Mouse (Mus musculus) forebrain, embryonic 11.5 days (tissue): ENCODE data around the gene Hectd1. TPM values are rescaled to one million over a fixed set of nuclear protein-coding genes. Genes with fewer than 3 reads are reported as not detected.

Experiments
- ATAC-seq: fragments of 200-750 bp; cut with Nextera tagmentation; replicated peaks from 2 replicates; pipeline ENCODE4 v1.8.0; 2017; ENCODE audit warnings: moderate TSS enrichment; ENCODE audit not compliant: low FRiP score
- DNase-seq: peaks from one replicate; pipeline ENCODE4 v3.0.0-alpha.2; 2017; ENCODE audit warnings: low spot score
- H3K27ac ChIP-seq: fragments of 300-500 bp; sonication (generic); 2 replicates; pipeline ENCODE4 v1.5.1; 2014; ENCODE audit warnings: low read depth, low read length
- H3K27me3 ChIP-seq: fragments of 300-500 bp; sonication (generic); 2 replicates; pipeline ENCODE4 v1.6.1; 2014; ENCODE audit warnings: mild to moderate bottlenecking, low read length, mixed read lengths; ENCODE audit not compliant: control insufficient read depth, insufficient read depth
- H3K36me3 ChIP-seq: fragments of 300-500 bp; sonication (generic); 2 replicates; pipeline ENCODE4 v1.6.1; 2014; ENCODE audit warnings: mild to moderate bottlenecking, low read length, moderate library complexity, mixed read lengths; ENCODE audit not compliant: control insufficient read depth, insufficient read depth
- H3K4me1 ChIP-seq: fragments of 300-500 bp; sonication (generic); replicated peaks from 2 replicates; pipeline ENCODE4 v1.6.1; 2014; ENCODE audit warnings: low read length, mixed read lengths; ENCODE audit not compliant: control insufficient read depth, insufficient read depth
- H3K4me2 ChIP-seq: fragments of 300-500 bp; sonication (generic); 2 replicates; pipeline ENCODE4 v1.6.1; 2014; ENCODE audit warnings: low read depth, mild to moderate bottlenecking, low read length, moderate library complexity, mixed read lengths; ENCODE audit not compliant: severe bottlenecking
- H3K4me3 ChIP-seq: fragments of 300-500 bp; sonication (generic); 2 replicates; pipeline ENCODE4 v1.5.1; 2014; ENCODE audit warnings: low read depth, low read length
- H3K9ac ChIP-seq: fragments of 300-500 bp; sonication (generic); 2 replicates; pipeline ENCODE4 v1.6.1; 2014; ENCODE audit warnings: low read length
- H3K9me3 ChIP-seq: fragments of 300-500 bp; sonication (generic); 2 replicates; pipeline ENCODE4 v1.6.1; 2016; ENCODE audit warnings: low read length, mixed read lengths; ENCODE audit not compliant: control insufficient read depth
- WGBS: fragments of 180-500 bp; shearing (Covaris S2); extraction: QIAGEN DNeasy Blood & Tissue Kit; methylation state at CpG from one replicate; pipeline ENCODE4 v1.1.7; 2014; 5-methylcytosine and 5-hydroxymethylcytosine counted together
- polyA plus RNA-seq: library from polyadenylated mRNA; unstranded; fragments of >200 nt; fragmentation: Nextera tagmentation; extraction: Ambion mirVana; gene quantifications from 2 replicates; pipeline ENCODE4 v1.2.1, GENCODE M21; 2014

Hectd1 gene
- polyA plus RNA-seq, 1 experiment from 2014 or later = 44.8 TPM

DNA sequence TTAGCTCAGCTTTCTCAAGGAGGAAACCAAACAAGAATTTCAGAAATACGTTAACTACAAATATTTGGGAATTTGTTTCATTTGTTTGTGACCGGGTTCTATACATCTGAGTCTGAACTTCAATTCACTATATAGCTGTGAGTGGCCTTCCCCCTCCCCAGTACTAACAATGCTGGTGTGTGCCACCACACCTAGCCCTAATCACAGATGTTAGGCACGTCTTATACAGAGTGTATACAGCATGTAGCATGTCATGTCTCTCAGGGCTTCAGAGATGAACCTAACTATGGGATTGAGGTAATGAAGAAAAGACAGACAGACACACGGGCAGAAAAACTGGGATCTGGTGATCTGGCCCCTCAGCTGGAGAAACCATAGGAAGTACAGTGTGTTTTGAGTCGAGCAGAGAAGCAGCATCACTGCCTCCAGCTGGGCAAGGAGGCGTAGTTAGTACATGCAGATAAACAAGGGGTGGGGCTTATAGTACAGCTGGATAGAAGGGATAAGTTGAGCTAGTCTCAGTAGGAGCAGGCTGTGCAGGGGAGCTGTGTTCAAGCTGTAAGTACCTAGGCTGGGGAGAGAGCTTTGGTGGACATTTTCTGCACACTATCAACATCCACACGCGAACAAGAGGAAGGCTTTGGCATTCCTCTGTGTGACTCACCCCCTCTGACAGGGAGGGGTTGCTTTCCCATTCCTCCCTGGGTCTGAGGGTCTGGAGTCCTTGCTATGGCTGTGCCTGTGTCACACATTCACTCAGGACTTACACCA is 129.5 kb downstream of the Hectd1 start:
- H3K27me3 ChIP-seq = no peaks in the 10 kb centered on the region
- no peak overlapping the region for H3K4me2 ChIP-seq
- DNase-seq (no peak), ATAC-seq (0 out of 2 replicates have a peak, but pooled peaks have one; percentile 27)
- H3K4me1 ChIP-seq = peaks cover under 1% of the 10 kb centered on the region; the same call in 1 of the 2 replicates
- H3K27ac ChIP-seq = no peak overlapping the region
- no peak overlapping the region for H3K4me3 ChIP-seq
- WGBS = 65% methylated on average over 8 of the region's 8 CpGs
- H3K9ac ChIP-seq = no peak overlapping the region
- no peaks in the 10 kb centered on the region for H3K9me3 ChIP-seq
- no peaks in the 10 kb centered on the region for H3K36me3 ChIP-seq

DNA sequence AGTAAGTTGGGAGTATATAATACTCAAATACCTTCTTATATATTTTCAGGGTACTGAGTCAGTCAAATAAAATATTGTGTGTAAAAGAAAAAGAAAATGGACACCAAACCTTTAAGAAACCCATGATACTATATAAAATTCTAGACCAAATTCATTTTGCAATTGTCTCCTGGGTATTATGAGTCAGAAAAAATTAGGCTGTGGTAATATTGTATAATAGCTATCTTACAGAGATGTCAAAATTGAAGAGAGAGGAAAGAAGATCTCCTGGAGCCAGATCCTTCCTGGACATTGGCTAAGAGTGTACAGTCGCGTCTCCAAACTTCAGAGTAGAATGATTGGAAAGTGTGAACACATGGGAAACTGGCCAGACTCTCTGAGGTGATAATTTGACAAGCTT is 133.2 kb downstream of the Hectd1 start:
- no peaks in the 10 kb centered on the region for H3K9me3 ChIP-seq
- ATAC-seq (no peak), DNase-seq (no peak)
- H3K36me3 ChIP-seq = no peaks in the 10 kb centered on the region
- no peak overlapping the region for H3K4me3 ChIP-seq
- H3K4me1 ChIP-seq = no peaks in the 10 kb centered on the region; the same call in 1 of the 2 replicates
- H3K27me3 ChIP-seq = no peaks in the 10 kb centered on the region
- H3K4me2 ChIP-seq = no peak overlapping the region
- no peak overlapping the region for H3K27ac ChIP-seq
- WGBS = 93% methylated on average over 2 of the region's 2 CpGs
- no peak overlapping the region for H3K9ac ChIP-seq

DNA sequence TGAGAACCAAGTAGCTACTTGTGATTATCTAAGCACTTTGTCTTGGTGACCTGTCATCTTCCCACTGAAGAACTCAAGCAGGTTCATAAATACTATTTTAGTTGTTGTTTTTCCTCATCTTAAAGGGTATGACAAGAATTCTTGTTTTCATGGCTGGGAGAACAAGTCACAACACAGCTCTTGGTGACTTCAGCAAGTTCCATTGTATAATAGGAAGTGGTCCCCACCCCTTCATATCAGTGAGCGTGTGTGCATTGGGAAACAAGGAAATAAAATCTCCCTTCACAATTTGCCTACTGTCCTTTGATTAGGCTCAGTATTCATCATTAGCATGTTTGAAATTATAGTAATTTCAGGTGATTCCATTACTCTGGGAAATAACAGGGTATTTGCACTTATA is 134.4 kb downstream of the Hectd1 start:
- no peak overlapping the region for H3K9ac ChIP-seq
- no peaks in the 10 kb centered on the region for H3K36me3 ChIP-seq
- DNase-seq (no peak), ATAC-seq (no peak)
- H3K4me2 ChIP-seq = no peak overlapping the region
- H3K4me1 ChIP-seq = no peaks in the 10 kb centered on the region; the same call in 1 of the 2 replicates
- WGBS = 94% methylated on average over 1 of the region's 1 CpGs
- no peaks in the 10 kb centered on the region for H3K9me3 ChIP-seq
- no peak overlapping the region for H3K27ac ChIP-seq
- no peak overlapping the region for H3K4me3 ChIP-seq
- no peaks in the 10 kb centered on the region for H3K27me3 ChIP-seq

- Histone ChIP-seq H3K9me3 (no peaks in the 10 kb centered on the region), H3K4me1 (no peaks in the 10 kb centered on the region), H3K27ac (no peak overlapping the region), H3K36me3 (no peaks in the 10 kb centered on the region), H3K4me3 (no peak overlapping the region), H3K4me2 (no peak overlapping the region), H3K9ac (no peak overlapping the region), H3K27me3 (no peaks in the 10 kb centered on the region)
- DNase-seq (no peak), ATAC-seq (no peak)
Observed at GRCm38 (mm10) chr12:51694096-51694495, 135.2 kb downstream of the Hectd1 start.

Other genes with a start within 250 kb of the Hectd1 start
- 5.9 and 8.7 TPM in 2 replicates for gene Coch, start 236.2 kb downstream of the Hectd1 start, polyA plus RNA-seq
- gene Ap4s1, start 138.5 kb downstream of the Hectd1 start, polyA plus RNA-seq = 47.5 and 53.7 TPM in 2 replicates
- 56.3 and 58.4 TPM in 2 replicates for gene Strn3, start 137.6 kb downstream of the Hectd1 start, polyA plus RNA-seq
- 13.3 and 16.8 TPM in 2 replicates for gene Heatr5a, start 141.8 kb upstream of the Hectd1 start, polyA plus RNA-seq
- gene Dtd2, start 177.0 kb upstream of the Hectd1 start, polyA plus RNA-seq = 26.6 and 28.7 TPM in 2 replicates
- not detected in 2 replicates for gene Gpr33, start 198.5 kb upstream of the Hectd1 start, polyA plus RNA-seq